In the genomic region with DNA sequence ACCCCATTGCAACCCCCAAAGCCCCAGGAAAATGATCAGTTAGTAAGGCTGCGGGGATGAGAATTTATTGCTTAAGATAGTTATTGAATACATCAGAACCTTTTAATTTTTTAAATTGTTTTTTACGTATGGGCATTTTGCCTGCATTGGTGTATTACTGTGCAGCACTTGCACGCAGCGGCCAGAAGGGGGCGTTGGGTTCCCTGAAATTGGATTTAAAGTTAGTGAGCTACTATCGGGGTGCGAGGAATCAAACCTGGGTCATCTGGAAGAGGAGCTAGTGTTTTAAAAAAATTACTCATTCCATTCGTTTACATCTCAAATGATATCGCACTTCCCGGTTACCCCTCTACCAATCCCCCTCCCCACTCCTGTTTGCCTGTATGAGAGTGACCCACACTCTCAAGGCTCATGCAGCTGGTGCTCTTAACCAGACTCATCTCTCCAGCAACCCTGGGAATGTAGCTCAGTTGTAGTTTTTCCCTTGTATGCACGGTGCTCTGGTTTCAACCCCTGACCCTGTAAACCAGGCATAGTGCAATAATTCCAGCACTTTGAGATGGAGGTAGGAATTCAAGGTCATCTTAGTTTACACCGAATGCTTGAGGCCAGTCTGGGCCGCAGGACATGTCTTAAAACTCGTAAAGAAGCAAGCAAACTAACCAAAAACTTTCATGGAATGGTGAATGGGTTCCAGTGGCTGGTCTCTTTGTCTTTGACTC, we compare ENCODE assay signal across 9 mouse cellular contexts. TPM values are rescaled to one million over a fixed set of nuclear protein-coding genes. Genes with fewer than 3 reads are reported as not detected.
DNase-seq lines count a peak whose midpoint lies in the region; ATAC-seq and TF ChIP-seq lines count a peak whose summit lies in the region.
"Had no signal": no experiment of that assay in that cellular context is flagged by ENCODE, and none has a peak within 500 bp of the region (broad histone marks: within the 10 kb centered on the region; RNA-seq: fewer than 3 reads in every experiment).

No protein-coding gene starts in this region.

- H3K4me3 ChIP-seq in cerebellum, adult 2 months (replicated peaks; ENCODE audit: insufficient read depth, low read depth, low read length): no peak overlapping the region
- H3K4me3 ChIP-seq in small intestine, adult 2 months (ENCODE audit: low read depth, low read length): no peak overlapping the region

- TF ChIP-seq POLR2A in cerebellum, adult 2 months (IDR thresholded peaks at IDR 0.05; ENCODE audit: borderline replicate concordance, insufficient read depth, low read length): no peak
- no peak for TF ChIP-seq POLR2A in small intestine, adult 2 months (IDR thresholded peaks at IDR 0.05; ENCODE audit: low read depth, low read length)

- no peak for DNase-seq in cerebellum, adult 2 months
- no peak for DNase-seq in cerebellum, adult 8-10 months
- DNase-seq in lung, postnatal 36 days: peak; percentile 15
- DNase-seq in lung, postnatal 25 days (ENCODE audit: low spot score): no peak
- DNase-seq in ZHBTc4 (ENCODE audit: low read depth, low spot score): peak; percentile 66
- no peak for DNase-seq in frontal cortex, postnatal 25 days (ENCODE audit: low spot score in 2 of 2)
- DNase-seq: cerebellum, adult 18-20 months had no signal

- H3K4me1 ChIP-seq in cerebellum, adult 2 months (ENCODE audit: control insufficient read depth, insufficient read depth, low read length): no peaks in the 10 kb centered on the region
- peaks cover 2% of the 10 kb centered on the region; the same call in 1 of the 2 replicates for H3K4me1 ChIP-seq in small intestine, adult 2 months (ENCODE audit: control insufficient read depth, insufficient read depth, insufficient read length, low read length)

- no peaks in the 10 kb centered on the region; the same call in 1 of the 2 replicates for H3K27me3 ChIP-seq in cerebellum, adult 2 months (ENCODE audit: control insufficient read depth, insufficient read depth, low read length)
- H3K27me3 ChIP-seq in small intestine, adult 2 months (ENCODE audit: control insufficient read depth, insufficient read depth, low read length): no peaks in the 10 kb centered on the region

- peaks cover 2% of the 10 kb centered on the region; the same call in 1 of the 2 replicates for H3K36me3 ChIP-seq in small intestine, adult 2 months (ENCODE audit: control insufficient read depth, insufficient read depth, low read length)

- TF ChIP-seq CTCF in cerebellum, adult 2 months (IDR thresholded peaks at IDR 0.05; ENCODE audit: borderline replicate concordance, insufficient read depth, low read depth, low read length): peak; percentile 12; the same call in 1 of the 2 replicates
- TF ChIP-seq CTCF in small intestine, adult 2 months (IDR thresholded peaks at IDR 0.05; ENCODE audit: extremely low read depth, insufficient read length, insufficient replicate concordance, low read depth, low read length): peak; percentile 58; the same call in 1 of the 2 replicates

- 62% methylated on average over 14 of the region's 14 CpGs for WGBS in cerebellum, adult 2 months
- 63% methylated on average over 14 of the region's 14 CpGs for WGBS in small intestine, adult 2 months

- no peak overlapping the region for H3K27ac ChIP-seq in cerebellum, adult 2 months (ENCODE audit: insufficient read depth, low read length)
- no peak overlapping the region for H3K27ac ChIP-seq in small intestine, adult 2 months (ENCODE audit: insufficient read depth, low read depth, low read length)

- no peak for ATAC-seq in megakaryocyte-erythroid progenitor cell, adult 5-6 weeks (replicated peaks; ENCODE audit: low FRiP score, low TSS enrichment, poor library complexity, severe bottlenecking)

RNA-seq across cellular contexts. Expression of gene Ubr3, which starts 1.4 kb away (rescaled TPM):
- polyA plus RNA-seq in cerebellum, adult 2 months (2012; rRNA removed): 63.2 and 67.5 TPM in 2 replicates
- polyA plus RNA-seq in small intestine, adult 2 months (2012; rRNA removed): 3.3 and 8.0 TPM in 2 replicates
- total RNA-seq in megakaryocyte-erythroid progenitor cell, adult 5-6 weeks (2014; fragmentation: Nextera tagmentation): 31.5 and 37.1 TPM in 2 replicates
- 39.3 and 67.1 TPM in 2 replicates for total RNA-seq in megakaryocyte-erythroid progenitor cell, adult 5-6 weeks (2017)

RNA-seq across cellular contexts. Expression of gene Mettl5, which starts 10.2 kb away (rescaled TPM):
- polyA plus RNA-seq in cerebellum, adult 2 months (2012; rRNA removed): 16.3 and 17.6 TPM in 2 replicates
- 0.61 and 2.3 TPM in 2 replicates for polyA plus RNA-seq in small intestine, adult 2 months (2012; rRNA removed)
- 27.3 and 60.1 TPM in 2 replicates for total RNA-seq in megakaryocyte-erythroid progenitor cell, adult 5-6 weeks (2014; fragmentation: Nextera tagmentation)
- 43.5 and 86.1 TPM in 2 replicates for total RNA-seq in megakaryocyte-erythroid progenitor cell, adult 5-6 weeks (2017)

RNA-seq across cellular contexts. Expression of gene Ssb, which starts 34.3 kb away (rescaled TPM):
- 91.0 and 92.8 TPM in 2 replicates for polyA plus RNA-seq in cerebellum, adult 2 months (2012; rRNA removed)
- polyA plus RNA-seq in small intestine, adult 2 months (2012; rRNA removed): 0.28 and 0.36 TPM in 2 replicates
- total RNA-seq in megakaryocyte-erythroid progenitor cell, adult 5-6 weeks (2014; fragmentation: Nextera tagmentation): 248 and 394 TPM in 2 replicates
- total RNA-seq in megakaryocyte-erythroid progenitor cell, adult 5-6 weeks (2017): 771 and 927 TPM in 2 replicates

Comparison
In these comparisons a context has a peak if more than half of its experiments do, and no peak if none do; other contexts are left out.
1. DNase-seq: peak in lung, postnatal 36 days (single experiment) and ZHBTc4 (single experiment); none in cerebellum, adult 2 months (0 of 2), cerebellum, adult 8-10 months (single experiment), lung, postnatal 25 days (single experiment) and frontal cortex, postnatal 25 days (0 of 2).
2. RNA of gene Ssb, which starts 34.3 kb away (polyA plus RNA-seq): 91.0 to 92.8 TPM in cerebellum, adult 2 months; 0.28 to 0.36 TPM in small intestine, adult 2 months; every median in the first group is over 10 times any median in the second.